Mouse (Mus musculus): ENCODE data around the gene Srrm4. TPM values are rescaled to one million over a fixed set of nuclear protein-coding genes. Genes with fewer than 3 reads are reported as not detected.

The Srrm4 gene
- polyA plus RNA-seq, 1 experiment from 2014 or later: 22.4 TPM

DNA sequence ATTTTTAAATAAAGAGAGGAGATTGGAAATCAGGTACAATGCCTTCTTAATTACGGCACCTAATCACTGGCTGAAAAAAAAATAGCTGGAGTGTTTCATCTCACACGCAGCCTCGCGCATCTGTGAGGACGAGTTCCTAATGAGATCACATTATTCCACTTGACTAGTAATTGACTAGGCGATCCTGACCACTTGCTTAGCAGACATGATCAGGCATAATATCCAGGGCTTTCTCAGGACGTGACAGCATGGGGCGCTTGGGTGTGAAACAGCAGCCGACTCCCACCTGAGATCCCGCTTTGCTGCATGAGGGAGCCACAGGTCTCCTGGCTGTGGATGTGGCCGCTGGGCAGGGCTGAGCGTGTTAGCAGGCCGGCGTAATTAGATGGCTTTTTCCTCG lies 90.3 kb downstream of the Srrm4 start:
- Histone ChIP-seq H3K36me3 (replicated peaks) (no peaks in the 10 kb centered on the region), H3K4me1 (peaks cover 46% of the 10 kb centered on the region), H3K27me3 (no peaks in the 10 kb centered on the region), H3K27ac (peak overlapping the region; percentile 57), H3K4me2 (peak overlapping the region; percentile 29), H3K9ac (no peak overlapping the region), H3K4me3 (replicated peaks) (no peak overlapping the region), H3K9me3 (no peaks in the 10 kb centered on the region)
- ATAC-seq (ENCODE audit: low FRiP score): peak; percentile 80
- 16% methylated on average over 15 of the region's 15 CpGs for WGBS

DNA sequence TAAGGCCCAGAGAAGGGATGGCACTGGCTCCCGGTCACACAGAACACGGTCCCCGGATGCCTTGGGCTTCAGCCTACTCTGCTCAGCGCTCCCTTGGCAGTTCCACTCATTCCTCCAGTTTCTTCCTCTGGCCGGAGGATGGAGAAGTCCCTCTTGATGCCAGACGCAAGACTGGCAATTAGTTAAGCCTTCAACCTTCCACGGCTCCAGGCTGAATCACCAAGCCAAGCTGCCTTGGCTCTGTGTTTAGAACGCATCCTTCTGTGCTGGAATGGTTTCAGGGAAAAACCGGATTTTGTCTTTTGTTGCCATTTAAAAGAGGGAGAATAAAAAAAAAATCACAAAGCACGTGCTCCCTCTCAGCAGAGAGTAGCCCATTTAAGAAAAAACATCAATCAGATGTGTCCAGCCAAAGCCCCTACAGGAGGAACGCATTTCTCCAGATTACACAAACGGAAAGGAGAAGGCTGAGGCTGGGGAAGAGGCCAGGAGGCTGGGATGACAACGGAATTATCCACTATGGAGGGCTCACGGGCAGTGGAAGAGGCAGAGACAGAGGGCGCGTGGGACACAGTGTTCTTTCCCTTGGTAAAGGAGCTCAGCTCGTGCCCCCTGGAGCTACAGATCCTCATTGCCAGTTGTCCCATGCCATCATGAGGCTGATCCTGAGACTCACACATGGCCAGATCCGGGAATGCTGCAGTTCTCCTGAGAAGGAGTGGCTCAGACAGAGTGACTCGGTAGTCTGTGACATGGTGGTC lies 92.6 kb downstream of the Srrm4 start:
- no peak overlapping the region for H3K9ac ChIP-seq
- 73% methylated on average over 19 of the region's 19 CpGs for WGBS
- H3K36me3 ChIP-seq (replicated peaks): no peaks in the 10 kb centered on the region
- ATAC-seq (ENCODE audit: low FRiP score): no peak
- H3K4me3 ChIP-seq (replicated peaks): no peak overlapping the region
- no peaks in the 10 kb centered on the region for H3K27me3 ChIP-seq
- no peak overlapping the region for H3K27ac ChIP-seq
- H3K4me2 ChIP-seq: no peak overlapping the region
- H3K4me1 ChIP-seq: peaks cover 60% of the 10 kb centered on the region
- H3K9me3 ChIP-seq: no peaks in the 10 kb centered on the region

DNA sequence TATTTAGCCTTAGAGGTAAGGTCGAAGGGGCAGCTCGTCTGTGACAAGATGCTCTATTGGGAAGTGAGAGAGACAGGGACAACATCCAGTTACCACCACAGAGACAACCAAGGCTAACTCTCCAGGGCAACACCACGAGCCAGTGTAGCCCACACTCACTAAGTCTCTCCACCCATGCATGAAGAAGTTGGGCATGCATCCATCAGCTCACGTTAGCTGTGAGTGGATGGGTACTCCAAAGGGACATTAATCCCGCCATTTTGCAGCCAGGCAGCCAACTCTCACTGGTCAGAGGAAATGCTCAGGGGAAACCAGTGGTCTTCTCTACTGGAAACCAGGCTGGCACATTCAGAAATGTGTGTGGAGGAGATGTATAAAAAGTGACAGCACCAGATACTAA lies 93.8 kb downstream of the Srrm4 start:
- ATAC-seq (ENCODE audit: low FRiP score): no peak
- no peak overlapping the region for H3K4me2 ChIP-seq
- peaks cover 60% of the 10 kb centered on the region for H3K4me1 ChIP-seq
- no peaks in the 10 kb centered on the region for H3K9me3 ChIP-seq
- H3K4me3 ChIP-seq (replicated peaks): no peak overlapping the region
- no peaks in the 10 kb centered on the region for H3K27me3 ChIP-seq
- H3K27ac ChIP-seq: no peak overlapping the region
- 75% methylated on average over 5 of the region's 5 CpGs for WGBS
- no peak overlapping the region for H3K9ac ChIP-seq
- no peaks in the 10 kb centered on the region for H3K36me3 ChIP-seq (replicated peaks)

DNA sequence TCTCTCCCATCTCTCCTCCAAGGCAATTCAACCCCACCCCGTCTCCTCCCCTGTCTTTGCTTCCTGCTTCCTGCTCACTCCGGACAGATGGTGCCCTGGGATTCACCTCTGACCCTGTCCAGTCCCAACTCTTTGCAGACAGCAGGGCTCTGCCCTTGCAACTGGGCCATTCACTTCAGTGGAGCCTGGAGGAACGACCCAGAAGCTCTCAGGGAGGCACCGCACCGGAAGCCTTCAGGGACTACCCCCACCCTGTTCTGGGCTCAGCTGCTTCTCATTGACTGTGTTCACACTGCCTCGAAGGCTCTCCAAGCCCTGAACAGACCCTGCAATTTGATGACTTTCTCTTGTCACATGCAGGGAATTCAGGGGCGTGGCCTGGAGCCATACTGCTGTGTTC lies 94.4 kb downstream of the Srrm4 start:
- no peak overlapping the region for H3K9ac ChIP-seq
- H3K36me3 ChIP-seq (replicated peaks): no peaks in the 10 kb centered on the region
- ATAC-seq (ENCODE audit: low FRiP score): no peak
- H3K4me3 ChIP-seq (replicated peaks): no peak overlapping the region
- WGBS: 50% methylated on average over 7 of the region's 7 CpGs
- H3K27me3 ChIP-seq: no peaks in the 10 kb centered on the region
- peaks cover 58% of the 10 kb centered on the region for H3K4me1 ChIP-seq
- no peak overlapping the region for H3K4me2 ChIP-seq
- no peak overlapping the region for H3K27ac ChIP-seq
- H3K9me3 ChIP-seq: no peaks in the 10 kb centered on the region

DNA sequence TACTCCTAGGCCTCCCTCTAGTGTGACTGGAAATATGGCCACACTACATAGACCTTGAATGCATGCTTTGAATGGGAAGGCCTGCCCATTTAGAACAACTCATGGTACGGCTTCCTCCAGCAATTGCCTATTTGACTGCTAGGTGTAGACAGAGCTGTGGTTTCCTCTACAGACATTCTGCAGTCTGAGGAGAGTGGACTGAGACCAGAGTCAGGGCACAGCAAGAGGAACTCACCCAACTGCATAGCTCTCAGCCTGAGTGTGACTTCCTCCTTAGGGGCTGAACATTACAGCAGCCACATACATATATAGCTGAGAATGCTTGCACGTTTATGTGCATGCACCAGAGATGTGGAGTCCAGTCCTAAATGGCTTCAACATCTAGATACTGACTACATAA lies 94.9 kb downstream of the Srrm4 start:
- ATAC-seq (ENCODE audit: low FRiP score): no peak
- Histone ChIP-seq H3K4me1 (peaks cover 58% of the 10 kb centered on the region), H3K4me2 (no peak overlapping the region), H3K9me3 (no peaks in the 10 kb centered on the region), H3K9ac (no peak overlapping the region), H3K36me3 (replicated peaks) (no peaks in the 10 kb centered on the region), H3K27ac (no peak overlapping the region), H3K4me3 (replicated peaks) (no peak overlapping the region), H3K27me3 (no peaks in the 10 kb centered on the region)
- 88% methylated on average over 2 of the region's 2 CpGs for WGBS

DNA sequence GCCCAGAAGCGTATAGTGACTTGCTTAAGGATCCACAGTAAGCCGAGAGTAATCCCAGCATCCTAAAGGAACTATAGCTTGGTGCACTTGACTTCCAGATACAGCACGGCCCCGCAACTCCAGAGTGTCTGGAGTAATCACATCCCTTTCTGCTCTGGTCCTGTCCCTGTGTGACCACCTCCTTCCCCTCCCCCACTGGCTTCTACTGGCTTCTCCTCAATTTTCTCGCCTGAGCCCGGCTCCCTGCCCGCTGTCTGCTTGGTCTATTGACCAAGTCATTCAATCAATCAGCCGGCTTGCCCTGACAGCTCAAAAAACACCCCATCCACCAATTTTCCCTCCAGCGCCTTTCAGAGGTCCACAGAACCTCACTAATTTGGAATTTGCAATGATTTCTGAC lies 96.2 kb downstream of the Srrm4 start:
- no peaks in the 10 kb centered on the region for H3K27me3 ChIP-seq
- no peaks in the 10 kb centered on the region for H3K9me3 ChIP-seq
- H3K27ac ChIP-seq: no peak overlapping the region
- WGBS: 77% methylated on average over 9 of the region's 9 CpGs
- no peaks in the 10 kb centered on the region for H3K36me3 ChIP-seq (replicated peaks)
- peaks cover 54% of the 10 kb centered on the region for H3K4me1 ChIP-seq
- H3K9ac ChIP-seq: no peak overlapping the region
- H3K4me3 ChIP-seq (replicated peaks): no peak overlapping the region
- no peak for ATAC-seq (ENCODE audit: low FRiP score)
- no peak overlapping the region for H3K4me2 ChIP-seq

DNA sequence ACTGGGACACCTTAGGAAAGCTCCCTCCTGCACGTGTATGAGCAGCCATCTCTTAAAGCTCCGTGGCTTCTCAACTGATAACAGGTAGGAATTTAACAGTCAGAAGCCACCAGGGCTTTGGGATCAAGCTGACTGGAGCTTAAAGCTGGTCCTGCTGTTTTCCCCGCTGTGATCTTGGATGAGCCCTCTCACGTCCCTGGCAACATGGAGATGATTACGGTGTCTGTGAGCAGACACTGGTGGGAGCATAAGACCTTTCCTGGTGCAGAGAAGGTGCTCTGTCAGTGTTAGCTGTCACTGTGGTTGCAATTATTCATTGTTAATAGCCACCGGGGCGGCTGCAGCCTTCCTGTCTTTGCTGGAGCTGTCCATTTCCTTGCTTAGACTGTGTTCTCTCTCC lies 97.2 kb downstream of the Srrm4 start:
- Histone ChIP-seq H3K27me3 (no peaks in the 10 kb centered on the region), H3K4me3 (replicated peaks) (no peak overlapping the region), H3K4me2 (no peak overlapping the region), H3K27ac (no peak overlapping the region), H3K4me1 (peaks cover 53% of the 10 kb centered on the region), H3K9ac (no peak overlapping the region), H3K9me3 (no peaks in the 10 kb centered on the region), H3K36me3 (replicated peaks) (no peaks in the 10 kb centered on the region)
- 73% methylated on average over 7 of the region's 7 CpGs for WGBS
- no peak for ATAC-seq (ENCODE audit: low FRiP score)

DNA sequence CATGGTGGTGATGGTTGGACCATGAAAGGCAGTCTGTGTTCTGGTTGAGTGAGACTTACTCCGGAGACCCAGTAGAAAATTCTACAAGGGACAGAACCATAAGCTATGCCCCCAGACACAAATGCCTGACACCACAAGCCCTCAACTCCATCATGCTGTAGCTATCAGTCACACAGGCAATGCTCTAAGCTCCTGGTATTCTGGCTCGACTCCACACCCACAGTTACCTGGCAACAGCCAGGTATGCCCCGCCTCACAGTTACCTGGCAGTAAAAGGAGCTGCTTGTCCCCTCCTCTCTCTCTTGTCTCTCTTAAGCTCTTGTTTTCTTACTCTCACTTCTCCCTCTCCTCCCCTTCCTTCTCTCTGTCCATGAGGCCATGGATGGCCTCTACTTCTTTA lies 98.9 kb downstream of the Srrm4 start:
- H3K36me3 ChIP-seq (replicated peaks): no peaks in the 10 kb centered on the region
- H3K27ac ChIP-seq: no peak overlapping the region
- no peak overlapping the region for H3K9ac ChIP-seq
- no peaks in the 10 kb centered on the region for H3K9me3 ChIP-seq
- no peak overlapping the region for H3K4me2 ChIP-seq
- peaks cover 46% of the 10 kb centered on the region for H3K4me1 ChIP-seq
- H3K27me3 ChIP-seq: no peaks in the 10 kb centered on the region
- ATAC-seq (ENCODE audit: low FRiP score): no peak
- WGBS: 90% methylated on average over 3 of the region's 3 CpGs
- no peak overlapping the region for H3K4me3 ChIP-seq (replicated peaks)

DNA sequence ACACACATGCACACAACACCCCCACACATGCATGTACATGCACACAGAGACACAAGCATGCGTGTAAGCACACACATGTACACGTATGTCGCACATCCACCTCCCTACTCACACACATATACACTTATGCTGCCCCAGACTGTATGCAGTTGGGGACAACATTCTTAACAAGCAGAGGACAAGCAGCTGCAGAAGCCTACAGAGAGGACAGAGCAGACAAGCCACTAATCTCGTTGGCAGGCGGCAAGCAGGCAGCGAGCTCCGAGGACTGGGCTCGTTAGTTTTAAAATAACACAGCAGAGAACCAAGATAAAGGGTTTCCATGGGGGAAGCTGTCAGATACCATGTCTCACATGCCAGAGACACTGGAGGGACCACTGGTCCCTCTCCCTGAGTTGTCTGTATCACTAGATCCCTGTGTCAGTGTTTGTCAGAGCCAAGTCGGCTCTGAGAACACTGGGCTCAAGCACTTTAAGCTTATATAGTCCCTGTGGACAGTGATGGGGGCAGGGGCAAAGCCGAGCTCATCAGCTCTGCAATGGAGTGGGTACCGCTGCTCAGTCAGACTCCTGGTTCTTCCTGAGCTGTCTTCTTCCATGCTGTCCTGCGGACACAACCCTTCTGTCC lies 99.7 kb downstream of the Srrm4 start:
- ATAC-seq (ENCODE audit: low FRiP score): no peak
- Histone ChIP-seq H3K27me3 (no peaks in the 10 kb centered on the region), H3K4me1 (peaks cover 40% of the 10 kb centered on the region), H3K9me3 (no peaks in the 10 kb centered on the region), H3K4me3 (replicated peaks) (no peak overlapping the region), H3K27ac (0 out of 2 replicates have a peak overlapping the region, but pooled peaks have one; percentile 16), H3K36me3 (replicated peaks) (no peaks in the 10 kb centered on the region), H3K9ac (no peak overlapping the region), H3K4me2 (no peak overlapping the region)
- 69% methylated on average over 12 of the region's 12 CpGs for WGBS

DNA sequence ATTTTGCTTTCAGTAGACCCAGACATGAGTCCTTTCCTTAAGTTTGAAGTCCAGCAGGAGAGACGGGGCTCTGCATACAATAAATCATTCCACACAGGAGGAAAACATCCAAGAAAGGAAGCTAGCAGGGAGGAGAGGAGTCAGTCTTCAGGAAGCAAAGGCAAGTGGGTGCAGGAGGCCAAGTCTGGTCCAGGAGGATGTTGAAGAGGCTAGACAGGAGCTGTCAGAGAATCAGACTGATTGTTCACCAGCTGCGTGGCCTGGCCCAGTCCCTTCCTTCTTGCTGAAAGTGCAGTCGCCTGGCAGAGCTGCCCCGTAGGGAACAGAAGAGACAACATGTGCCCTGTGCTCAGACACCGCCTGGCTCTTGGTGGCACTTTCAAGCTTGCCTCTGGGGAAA lies 100.8 kb downstream of the Srrm4 start:
- 85% methylated on average over 5 of the region's 5 CpGs for WGBS
- Histone ChIP-seq H3K27ac (0 out of 2 replicates have a peak overlapping the region, but pooled peaks have one; percentile 11), H3K4me1 (peaks cover 43% of the 10 kb centered on the region), H3K9me3 (no peaks in the 10 kb centered on the region), H3K4me3 (replicated peaks) (no peak overlapping the region), H3K27me3 (no peaks in the 10 kb centered on the region), H3K9ac (no peak overlapping the region), H3K36me3 (replicated peaks) (no peaks in the 10 kb centered on the region), H3K4me2 (no peak overlapping the region)
- ATAC-seq (ENCODE audit: low FRiP score): no peak

DNA sequence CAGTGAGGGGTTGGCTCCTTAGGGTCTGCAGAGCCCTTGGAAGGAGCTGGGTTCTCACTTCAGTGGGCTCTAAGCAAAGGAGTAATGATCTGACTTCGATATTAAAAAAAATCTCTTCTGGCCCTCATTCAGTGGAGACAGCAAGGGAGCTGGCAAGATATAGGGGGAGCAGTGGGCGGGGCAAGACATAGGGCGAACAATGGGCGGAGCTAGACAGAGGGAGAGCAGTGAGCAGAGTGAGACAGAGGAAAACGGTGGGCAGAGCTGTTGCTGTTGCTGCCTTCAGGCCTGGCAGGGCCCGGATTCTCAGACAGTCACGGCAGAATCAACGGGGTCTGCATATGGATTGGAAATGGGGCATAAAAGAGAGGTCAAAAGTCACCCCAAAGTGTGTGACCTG lies 102.0 kb downstream of the Srrm4 start:
- no peaks in the 10 kb centered on the region for H3K9me3 ChIP-seq
- no peak overlapping the region for H3K4me3 ChIP-seq (replicated peaks)
- H3K9ac ChIP-seq: no peak overlapping the region
- no peak overlapping the region for H3K27ac ChIP-seq
- ATAC-seq (ENCODE audit: low FRiP score): no peak
- no peaks in the 10 kb centered on the region for H3K27me3 ChIP-seq
- H3K36me3 ChIP-seq (replicated peaks): no peaks in the 10 kb centered on the region
- peaks cover 49% of the 10 kb centered on the region for H3K4me1 ChIP-seq
- no peak overlapping the region for H3K4me2 ChIP-seq
- 55% methylated on average over 8 of the region's 8 CpGs for WGBS

DNA sequence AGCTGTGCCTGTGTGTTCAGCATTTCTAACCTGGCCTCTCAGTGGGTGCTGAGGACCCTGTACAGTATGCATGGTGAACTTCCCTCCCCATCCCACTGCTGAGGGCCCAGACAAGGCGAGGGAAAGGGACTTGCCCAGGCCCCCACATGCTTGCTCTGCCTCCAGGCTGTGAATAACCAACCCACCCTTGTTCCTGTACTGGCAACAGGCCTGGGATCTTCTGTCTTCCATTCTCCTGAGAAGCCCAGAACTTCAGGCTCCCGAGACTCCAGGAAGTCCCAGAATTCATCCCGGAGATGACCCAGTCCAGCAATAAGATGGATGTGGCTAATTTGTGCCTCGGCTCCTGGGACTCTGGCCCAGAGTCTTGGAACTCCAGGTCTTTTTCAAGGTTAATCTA lies 105.5 kb downstream of the Srrm4 start:
- Histone ChIP-seq H3K9me3 (no peaks in the 10 kb centered on the region), H3K4me1 (peaks cover 43% of the 10 kb centered on the region), H3K9ac (no peak overlapping the region), H3K4me2 (no peak overlapping the region), H3K36me3 (replicated peaks) (peaks cover 3% of the 10 kb centered on the region; the same call in 1 of the 2 replicates), H3K27ac (no peak overlapping the region), H3K27me3 (no peaks in the 10 kb centered on the region), H3K4me3 (replicated peaks) (no peak overlapping the region)
- WGBS: 80% methylated on average over 4 of the region's 4 CpGs
- ATAC-seq (ENCODE audit: low FRiP score): no peak

DNA sequence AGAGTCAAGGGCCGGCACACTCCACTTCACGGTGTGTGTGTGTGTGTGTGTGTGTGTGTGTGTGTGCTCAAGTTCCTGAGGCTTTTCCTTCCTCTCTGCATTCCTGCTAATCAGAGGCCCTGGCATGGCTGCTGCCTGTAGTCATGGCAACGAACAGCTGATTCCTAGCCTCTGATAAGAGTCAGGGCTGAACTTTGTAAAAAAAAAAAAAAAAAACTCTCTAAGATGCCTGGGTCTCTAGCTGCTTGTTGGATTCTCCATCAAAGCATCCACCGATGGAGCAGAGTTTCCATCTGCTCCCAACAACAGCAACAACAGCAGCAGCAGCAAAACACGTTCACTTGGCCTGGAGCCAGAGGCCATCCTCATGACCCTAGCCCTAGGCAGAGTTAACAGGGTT lies 106.5 kb downstream of the Srrm4 start:
- H3K9ac ChIP-seq: no peak overlapping the region
- WGBS: 27% methylated on average over 5 of the region's 5 CpGs
- no peak overlapping the region for H3K4me2 ChIP-seq
- H3K27ac ChIP-seq: 0 out of 2 replicates have a peak overlapping the region, but pooled peaks have one; percentile 19
- peaks cover 10% of the 10 kb centered on the region; the same call in 1 of the 2 replicates for H3K36me3 ChIP-seq (replicated peaks)
- no peaks in the 10 kb centered on the region for H3K27me3 ChIP-seq
- no peaks in the 10 kb centered on the region for H3K9me3 ChIP-seq
- ATAC-seq (ENCODE audit: low FRiP score): peak; percentile 69
- peaks cover 35% of the 10 kb centered on the region for H3K4me1 ChIP-seq
- no peak overlapping the region for H3K4me3 ChIP-seq (replicated peaks)
